Mouse (Mus musculus) layer of hippocampus, adult 8-10 months (tissue): ENCODE data around the gene Rpl36-ps4. TPM values are rescaled to one million over a fixed set of nuclear protein-coding genes. Genes with fewer than 3 reads are reported as not detected.
"Not testable (repeated sequence)": the region's sequence is repeated elsewhere in the genome, so short reads cannot be mapped to it uniquely, and the experiment has no call there.

ENCODE experiments used
- DNase-seq, 2 experiments: peaks; one replicate each; pipeline ENCODE4 v3.0.0; 2022; ENCODE audit warnings: low spot score in 2 of 2
- total RNA-seq, 4 experiments: library from RNA; stranded (reverse); gene quantifications; 2 replicates each; pipeline ENCODE4 v1.2.4; 2022

Gene Rpl36-ps4
- total RNA-seq, 4 experiments from 2014 or later, result not detected

DNA sequence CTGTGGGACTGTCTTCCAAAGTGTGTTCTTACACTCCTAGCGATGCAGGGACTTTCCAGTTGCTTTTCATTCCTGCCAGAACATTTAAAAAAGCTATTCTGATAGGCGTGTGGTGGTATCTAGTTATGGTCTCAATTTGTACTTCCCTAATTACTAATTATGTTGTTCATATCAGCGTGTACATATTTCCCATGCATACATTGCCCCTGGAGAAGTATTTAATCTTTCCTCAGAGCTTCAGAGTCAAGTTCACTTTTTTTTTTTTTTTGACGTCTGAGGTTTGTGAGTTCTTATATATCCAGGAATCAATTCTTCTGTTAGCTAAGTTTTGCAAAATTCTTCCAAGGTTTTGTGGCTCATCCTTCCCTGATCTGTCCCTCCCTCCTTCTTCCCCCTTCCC, 15.4 kb downstream of the Rpl36-ps4 start:
- no peak for DNase-seq

DNA sequence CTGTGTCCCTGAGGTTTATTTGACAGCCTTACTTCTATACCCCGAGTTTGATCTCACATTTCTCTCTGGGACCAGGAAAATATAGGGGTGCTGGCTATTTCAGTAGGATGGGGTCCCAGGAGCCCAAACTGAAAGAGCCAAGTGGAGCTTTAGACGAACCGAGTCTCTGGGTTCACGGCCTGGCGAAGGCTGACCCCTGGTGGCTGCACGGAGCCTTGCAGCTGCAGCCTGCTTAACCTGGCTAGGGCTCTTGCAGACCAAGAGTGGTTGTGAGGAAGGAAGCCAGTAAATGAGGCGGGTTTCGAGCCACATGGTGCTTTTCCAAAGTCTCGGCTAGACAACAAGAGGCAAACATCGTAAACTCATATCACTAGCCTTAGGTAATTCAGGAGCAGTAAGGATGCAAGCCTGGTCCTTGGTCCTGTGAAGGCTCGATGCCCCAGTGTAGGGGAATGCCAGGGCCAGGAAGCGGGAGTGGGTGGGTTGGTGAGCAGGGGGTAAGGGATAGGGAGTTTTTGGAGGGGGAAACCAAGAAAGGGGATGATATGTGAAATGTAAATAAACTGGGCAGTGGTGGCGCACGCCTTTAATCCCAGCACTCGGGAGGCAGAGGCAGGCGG, 28.3 kb downstream of the Rpl36-ps4 start:
- peak; percentile 55 to 85 for DNase-seq

DNA sequence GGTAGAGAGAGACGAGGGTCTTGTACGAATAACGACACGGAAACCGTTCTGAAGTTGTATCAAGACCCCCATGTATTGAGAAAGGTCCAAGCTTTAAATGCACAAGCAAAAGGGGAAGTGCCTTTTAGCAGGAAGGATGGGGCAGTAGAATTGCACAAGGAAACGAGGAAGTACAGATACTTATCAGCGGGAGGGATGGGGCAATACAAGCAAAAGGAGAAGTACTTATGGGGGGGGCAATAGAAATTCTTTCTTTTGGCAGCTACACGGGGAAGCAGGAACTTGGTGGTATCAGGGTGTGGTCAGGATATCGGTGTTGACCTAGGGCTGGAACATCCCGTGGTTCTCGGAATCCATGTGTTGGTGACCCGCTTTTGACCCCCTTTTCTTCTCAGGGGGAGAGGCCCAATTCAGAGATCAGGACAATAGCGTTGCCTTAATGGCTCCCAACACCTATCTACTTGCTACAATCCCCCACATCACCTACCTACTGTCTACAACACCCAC, 33.9 kb downstream of the Rpl36-ps4 start:
- DNase-seq, result not testable (repeated sequence)

DNA sequence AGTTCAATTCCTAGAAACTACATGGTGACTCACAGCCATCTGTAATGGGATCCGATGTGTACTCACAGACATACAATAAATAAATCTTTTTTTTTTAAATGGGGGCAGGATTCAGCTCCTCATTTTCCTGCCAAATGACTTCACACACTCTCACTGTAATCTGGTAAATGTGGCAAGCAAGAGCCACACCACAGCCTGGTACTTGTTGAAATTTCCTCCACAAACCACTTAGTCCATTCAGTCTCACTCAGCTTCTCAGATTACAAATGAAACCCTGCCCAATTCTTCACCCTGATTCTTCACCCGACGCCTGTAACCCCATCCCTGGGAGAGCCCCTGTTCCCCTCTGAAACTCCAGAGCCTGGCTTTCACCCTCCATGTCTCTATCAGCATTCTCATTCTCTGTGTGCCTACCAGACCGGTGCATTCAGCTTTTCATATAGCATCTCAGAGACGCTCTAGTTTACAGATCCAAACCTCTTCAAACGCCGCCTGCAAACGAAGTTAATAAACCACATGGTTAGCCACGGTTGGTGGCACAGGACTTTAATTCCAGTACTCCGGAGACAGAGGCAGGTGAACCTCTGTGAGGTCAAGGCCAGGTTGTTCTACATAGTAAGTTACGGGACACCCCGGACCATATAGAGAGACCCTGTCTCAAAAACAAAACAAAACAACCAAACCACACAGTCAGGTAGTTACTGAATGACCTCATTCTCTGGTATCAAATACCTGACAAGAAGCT, 36.5 kb downstream of the Rpl36-ps4 start:
- no peak for DNase-seq

DNA sequence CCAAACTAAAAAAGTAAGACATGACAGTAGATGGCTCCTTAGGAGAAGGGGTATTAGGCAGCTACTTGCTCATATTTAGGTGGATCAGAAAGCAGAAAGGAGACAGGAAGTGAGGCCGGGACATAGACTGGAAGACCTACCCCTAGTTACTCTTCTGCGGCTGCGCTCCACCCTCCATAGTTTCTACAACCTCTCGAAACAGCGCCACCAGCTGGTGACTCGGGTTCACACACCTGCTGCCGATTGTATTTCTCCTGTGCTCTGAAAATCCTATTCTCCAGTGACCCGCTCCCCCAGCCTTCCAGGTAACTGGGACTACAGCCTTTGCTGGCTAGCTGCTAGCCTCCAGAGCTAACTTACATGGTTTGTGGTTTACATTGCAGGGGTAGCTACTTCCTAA, 37.5 kb downstream of the Rpl36-ps4 start:
- no peak for DNase-seq

DNA sequence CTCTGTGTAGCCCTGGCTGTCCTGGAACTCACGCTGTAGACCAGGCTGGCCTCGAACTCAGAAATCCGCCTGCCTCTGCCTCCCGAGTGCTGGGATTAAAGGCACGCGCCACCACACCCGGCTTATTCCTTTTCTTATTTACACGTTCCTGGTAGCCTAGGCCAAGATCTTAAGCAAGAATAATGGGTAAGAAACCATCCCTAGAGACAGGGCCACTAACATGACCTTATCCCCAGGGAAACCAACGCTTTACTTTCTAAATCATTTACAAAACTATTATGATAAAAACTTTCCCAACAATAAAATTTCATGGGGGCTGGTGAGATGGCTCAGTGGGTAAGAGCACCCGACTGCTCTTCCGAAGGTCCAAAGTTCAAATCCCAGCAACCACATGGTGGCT, 38.6 kb downstream of the Rpl36-ps4 start:
- DNase-seq, result not testable (repeated sequence)

DNA sequence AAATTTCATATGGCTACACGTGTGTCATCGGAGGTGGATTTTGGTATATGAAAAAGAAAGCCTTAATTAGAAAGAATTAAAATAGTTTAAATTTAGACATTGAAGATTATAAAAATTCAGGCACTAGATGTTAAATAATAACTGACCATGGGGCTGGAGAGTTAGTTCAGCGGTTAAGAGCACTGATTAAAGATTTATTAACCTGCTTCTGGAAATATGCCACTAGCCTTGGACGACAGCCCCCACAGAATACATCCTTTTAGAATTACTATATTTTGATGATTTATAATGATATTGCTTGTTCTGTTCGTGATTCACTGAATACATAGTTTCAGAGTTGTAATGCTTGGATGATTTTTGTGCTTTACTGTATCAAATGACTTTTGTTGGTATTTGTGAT, 39.2 kb downstream of the Rpl36-ps4 start:
- DNase-seq, result not testable (repeated sequence)

DNA sequence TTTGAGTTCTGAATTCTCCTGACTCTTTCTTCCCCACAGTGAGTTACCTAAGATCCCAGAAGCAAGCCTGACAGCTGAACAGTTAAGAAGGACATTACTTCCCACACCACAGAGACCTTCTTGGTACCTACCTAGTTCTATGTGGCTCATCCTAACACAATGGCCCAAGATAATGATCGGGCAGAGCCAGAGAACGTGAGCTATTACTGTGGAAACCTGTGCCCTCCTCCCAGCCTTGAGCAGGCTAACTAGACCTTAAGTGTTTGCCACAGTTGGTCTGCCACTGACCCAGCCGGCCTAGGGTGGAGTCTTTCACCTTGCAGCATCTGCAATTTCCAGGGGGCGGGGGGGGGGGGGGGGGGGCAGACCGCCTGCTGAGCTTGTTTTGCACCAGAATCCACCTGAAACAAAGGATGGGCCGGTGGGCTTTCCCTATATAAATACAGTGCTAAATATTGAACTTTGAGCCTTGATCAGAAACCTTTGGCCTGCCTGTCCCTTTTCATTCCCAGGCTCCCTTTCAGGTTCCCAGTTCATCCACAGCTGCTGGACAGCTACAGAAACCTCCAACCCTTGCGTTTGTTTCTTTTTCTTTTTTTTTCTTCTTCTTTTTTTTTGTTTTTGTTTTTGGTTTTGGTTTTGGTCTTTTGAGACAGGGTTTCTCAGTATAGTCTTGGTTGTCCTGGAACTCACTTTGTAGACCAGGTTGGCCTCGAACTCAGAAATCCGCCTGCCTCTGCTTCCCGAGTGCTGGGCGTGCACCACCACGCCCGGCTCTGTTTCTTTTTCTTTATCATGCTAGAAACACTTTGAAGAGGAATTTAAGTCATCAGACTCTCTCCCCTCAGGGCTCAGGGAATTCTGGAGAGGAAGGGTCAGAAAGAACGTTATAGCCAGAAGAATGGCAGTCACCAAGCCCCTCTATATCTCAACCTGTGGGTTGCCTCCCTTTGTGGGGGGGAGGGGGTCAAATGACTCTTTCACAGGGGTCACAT, 42.6 kb downstream of the Rpl36-ps4 start:
- DNase-seq, result no peak

DNA sequence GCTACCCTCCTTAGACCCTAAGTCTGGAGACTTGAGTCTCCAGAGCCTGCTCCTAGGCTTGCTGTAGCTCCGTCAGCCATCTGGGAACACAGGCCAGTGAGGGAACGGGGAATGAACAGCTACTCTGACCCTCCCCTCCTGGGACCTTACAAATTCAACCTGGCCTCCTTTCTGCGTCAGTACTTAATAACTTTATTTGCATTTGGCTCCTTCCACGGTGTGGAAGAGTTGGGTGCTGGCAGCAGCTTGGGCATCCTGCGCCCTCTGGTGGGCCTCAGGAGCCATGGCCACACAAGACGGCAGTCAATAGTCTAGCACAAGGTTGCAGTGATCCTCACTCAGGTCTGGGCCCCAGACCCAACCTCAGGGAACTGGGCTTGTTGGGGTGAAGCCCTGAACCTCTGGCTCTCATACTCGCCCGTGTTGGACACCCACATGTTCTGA, 47.7 kb downstream of the Rpl36-ps4 start:
- DNase-seq, result not testable (repeated sequence)

Other genes starting within 250 kb of the Rpl36-ps4 start
- 10 to 100 TPM; 36.5 to 39.5 (median 38.1) TPM for gene Msh2, start 248.6 kb upstream of the Rpl36-ps4 start, total RNA-seq
- gene Kcnk12, start 123.0 kb upstream of the Rpl36-ps4 start, total RNA-seq, result 10 to 100 TPM; 21.5 to 23.8 (median 22.6) TPM
- 10 to 100 TPM; 15.0 to 15.8 (median 15.6) TPM for gene Msh6, start 54.1 kb downstream of the Rpl36-ps4 start, total RNA-seq
- 100 to 1,000 TPM; 109 to 125 (median 118) TPM for gene Fbxo11, start 144.3 kb downstream of the Rpl36-ps4 start, total RNA-seq